Mouse (Mus musculus) cerebellum, postnatal 25 days (tissue): ENCODE measurements around the gene Znrf2.
A peak's percentile ranks its signal among the peaks of the same experiment; 100 is the strongest.
"Not testable (repeated sequence)": the region's sequence is repeated elsewhere in the genome, so short reads cannot be mapped to it uniquely, and the experiment has no call there.

Source experiments
- DNase-seq, 2 experiments: peaks; one replicate each; pipeline ENCODE4 v3.0.0; 2021; ENCODE audit warnings: mixed read lengths in 2 of 2

Gene Znrf2

GRCm38 (mm10) chr6:54809531-54810313, 7.0 kb upstream of the Znrf2 start:
- DNase-seq, result peak; percentile 65 to 77

- DNase-seq, result no peak
Measured at GRCm38 (mm10) chr6:54810314-54810646, 6.4 kb upstream of the Znrf2 start.

GRCm38 (mm10) chr6:54811546-54812250, 5.0 kb upstream of the Znrf2 start:
- DNase-seq, result peak; percentile 68 to 75

- DNase-seq, result peak in 1 of 2 experiments; percentile 25
Measured at GRCm38 (mm10) chr6:54812276-54812675, 4.4 kb upstream of the Znrf2 start.

- DNase-seq, result no peak
Measured at GRCm38 (mm10) chr6:54815428-54816130, 1.1 kb upstream of the Znrf2 start.

GRCm38 (mm10) chr6:54817266-54817767, 601 bp downstream of the Znrf2 start:
- peak; percentile 68 to 72 for DNase-seq

GRCm38 (mm10) chr6:54818389-54818788, 1.7 kb downstream of the Znrf2 start:
- DNase-seq, result no peak

- no peak for DNase-seq
Measured at GRCm38 (mm10) chr6:54819272-54819671, 2.6 kb downstream of the Znrf2 start.

GRCm38 (mm10) chr6:54819746-54820145, 3.0 kb downstream of the Znrf2 start:
- no peak for DNase-seq

GRCm38 (mm10) chr6:54822348-54822747, 5.6 kb downstream of the Znrf2 start:
- DNase-seq, result no peak

GRCm38 (mm10) chr6:54824561-54824960, 7.8 kb downstream of the Znrf2 start:
- not testable (repeated sequence) for DNase-seq

GRCm38 (mm10) chr6:54827481-54827880, 10.8 kb downstream of the Znrf2 start:
- DNase-seq, result no peak

- DNase-seq, result no peak
Measured at GRCm38 (mm10) chr6:54828274-54828673, 11.6 kb downstream of the Znrf2 start.

GRCm38 (mm10) chr6:54830048-54830772, 13.5 kb downstream of the Znrf2 start:
- DNase-seq, result no peak

GRCm38 (mm10) chr6:54831069-54831720, 14.5 kb downstream of the Znrf2 start:
- no peak for DNase-seq

GRCm38 (mm10) chr6:54833427-54833826, 16.7 kb downstream of the Znrf2 start:
- no peak for DNase-seq

GRCm38 (mm10) chr6:54836666-54837065, 19.9 kb downstream of the Znrf2 start:
- DNase-seq, result no peak

- DNase-seq, result no peak
Measured at GRCm38 (mm10) chr6:54841399-54841798, 24.7 kb downstream of the Znrf2 start.

- no peak for DNase-seq
Measured at GRCm38 (mm10) chr6:54842041-54842440, 25.3 kb downstream of the Znrf2 start.

- no peak for DNase-seq
Measured at GRCm38 (mm10) chr6:54848546-54848945, 31.8 kb downstream of the Znrf2 start.

- DNase-seq, result no peak
Measured at GRCm38 (mm10) chr6:54849179-54850156, 32.8 kb downstream of the Znrf2 start.
